Mouse (Mus musculus): ENCODE results near the gene Klf6. TPM values are rescaled to one million over a fixed set of nuclear protein-coding genes. Genes with fewer than 3 reads are reported as not detected.

Gene Klf6
- total and polyA plus RNA-seq, 3 experiments = 6.6 to 21.0 (median 15.8) TPM

DNA sequence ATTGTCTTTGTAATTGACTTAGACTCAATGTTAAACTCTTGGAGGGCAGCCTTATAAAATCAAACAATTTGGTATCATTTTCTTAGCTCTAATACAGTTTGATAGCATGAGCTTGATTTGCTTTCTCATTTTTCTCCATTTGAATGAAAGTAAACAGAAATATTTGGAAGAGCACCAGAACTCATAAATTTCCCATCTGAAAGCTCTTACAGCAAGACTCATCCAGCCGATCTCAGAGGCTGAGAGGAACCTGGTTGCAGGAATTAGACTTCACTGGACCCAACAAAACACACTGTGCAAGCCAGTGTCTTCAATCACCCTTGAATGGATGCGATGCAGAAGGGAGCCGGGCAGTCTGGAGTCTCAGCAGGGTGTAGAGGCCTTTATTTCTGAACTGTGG, 34.6 kb downstream of the Klf6 start:
- no peak for DNase-seq (ENCODE audit: extremely low read depth)
- no peak overlapping the region for H3K4me2 ChIP-seq (ENCODE audit: insufficient read depth, low read depth, poor library complexity, severe bottlenecking)
- dilution Hi-C loops (cut with MboI; ENCODE audit: extremely low pct_ligation_motif_present, extremely low pct_unique_long_range_greater_than_20kb, low sequenced_read_pairs) (no loop called here), in situ Hi-C loops (cut with MboI; ENCODE audit: low pct_ligation_motif_present, low pct_unique_long_range_greater_than_20kb, low sequenced_read_pairs) (no loop called here)
- TF ChIP-seq MAX (IDR thresholded peaks at IDR 0.05; ENCODE audit: low read length) = no peak
- no peak for TF ChIP-seq SIN3A (IDR thresholded peaks at IDR 0.05; ENCODE audit: low read length)
- no peak for TF ChIP-seq CHD1 (IDR thresholded peaks at IDR 0.05; ENCODE audit: low read depth, low read length)
- no peak for TF ChIP-seq USF1 (IDR thresholded peaks at IDR 0.05; ENCODE audit: low read depth, low read length)
- no peak for TF ChIP-seq MYC (IDR thresholded peaks at IDR 0.05; ENCODE audit: low read depth, low read length)
- no peak for TF ChIP-seq CTCF (conservative IDR thresholded peaks at IDR 0.05 in 1 of 2, IDR thresholded peaks at IDR 0.05 in 1 of 2; ENCODE audit: low read depth in 2 of 2, low read length in 2 of 2)
- TF ChIP-seq RAD21 (IDR thresholded peaks at IDR 0.05; ENCODE audit: low read depth, low read length) = no peak
- TF ChIP-seq E2F4 (IDR thresholded peaks at IDR 0.05; ENCODE audit: insufficient replicate concordance, low read depth, low read length) = no peak
- TF ChIP-seq MEF2A (IDR thresholded peaks at IDR 0.05; ENCODE audit: borderline replicate concordance, low read depth, low read length) = no peak
- TF ChIP-seq MAFK (IDR thresholded peaks at IDR 0.05; ENCODE audit: insufficient replicate concordance, low read length) = no peak
- TF ChIP-seq EP300 (IDR thresholded peaks at IDR 0.05; ENCODE audit: low read length) = no peak
- TF ChIP-seq PAX5 (IDR thresholded peaks at IDR 0.05; ENCODE audit: low read length) = no peak
- TF ChIP-seq IRF4 (IDR thresholded peaks at IDR 0.05; ENCODE audit: low read depth, low read length) = no peak
- TF ChIP-seq USF2 (conservative IDR thresholded peaks at IDR 0.05; ENCODE audit: low read depth, low read length) = no peak
- TF ChIP-seq ETS1 (conservative IDR thresholded peaks at IDR 0.05; ENCODE audit: low read depth, low read length) = no peak
- TF ChIP-seq MXI1 (IDR thresholded peaks at IDR 0.05; ENCODE audit: low read depth, low read length) = no peak
- no peak for TF ChIP-seq SMC3 (IDR thresholded peaks at IDR 0.05; ENCODE audit: low read depth, low read length)
- no peaks in the 10 kb centered on the region for H3K9me3 ChIP-seq (replicated peaks; ENCODE audit: low read length)
- no peak overlapping the region for H3K27ac ChIP-seq (ENCODE audit: insufficient read depth, low read depth)
- H3K4me1 ChIP-seq (ENCODE audit: control insufficient read depth in 1 of 2, insufficient read depth in 2 of 2) = no peaks in the 10 kb centered on the region
- H3K36me3 ChIP-seq (replicated peaks in 1 of 2; ENCODE audit: control insufficient read depth in 1 of 2, insufficient read depth in 1 of 2, low read length in 1 of 2) = no peaks in the 10 kb centered on the region
- H3K4me3 ChIP-seq (replicated peaks in 1 of 3; ENCODE audit: low read depth in 2 of 3, low read length in 2 of 3, poor library complexity in 1 of 3) = no peak overlapping the region
- no peak overlapping the region for H3K9ac ChIP-seq (ENCODE audit: insufficient read depth, low read depth)
- no peaks in the 10 kb centered on the region for H3K27me3 ChIP-seq (replicated peaks)
- no peaks in the 10 kb centered on the region for H3K79me2 ChIP-seq (replicated peaks; ENCODE audit: control insufficient read depth, extremely low read depth, insufficient read depth, poor library complexity, severe bottlenecking)

DNA sequence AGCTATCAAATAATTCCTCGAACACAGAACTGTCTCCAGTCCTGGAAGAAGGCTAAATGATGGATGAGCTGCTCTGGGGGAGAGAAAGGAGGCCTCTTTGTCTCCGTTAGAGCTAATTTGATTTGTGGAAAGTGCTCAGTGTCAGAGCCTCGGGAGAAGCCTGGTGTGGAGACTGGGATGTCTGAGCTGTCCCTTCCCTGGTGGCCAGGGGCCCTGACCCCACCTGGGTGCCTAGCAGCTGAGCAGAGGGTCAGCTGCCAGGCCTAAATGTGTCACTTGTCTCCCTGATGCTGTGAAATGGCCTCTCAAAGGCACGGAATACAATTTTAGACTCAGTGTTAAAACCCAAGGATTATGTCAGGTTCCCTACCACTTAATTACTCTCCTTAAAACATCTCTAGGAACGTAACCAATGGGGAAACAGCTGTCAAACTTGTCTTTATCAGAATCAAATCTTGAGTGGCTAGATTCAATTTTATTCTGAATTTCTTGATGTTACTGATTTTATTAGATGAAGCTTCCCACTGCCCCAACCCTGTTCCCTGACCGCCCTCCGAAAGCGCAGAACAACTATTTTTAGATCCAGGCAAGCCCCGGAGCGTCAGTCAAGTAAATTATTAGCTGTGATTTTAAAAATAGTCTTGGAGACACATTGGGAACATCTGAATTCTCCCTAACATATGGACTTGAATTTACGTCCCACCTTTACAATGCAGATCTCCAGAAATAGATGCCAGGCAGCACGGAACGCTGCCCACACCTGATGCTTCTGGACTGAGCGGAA, 36.1 kb downstream of the Klf6 start:
- no peak for DNase-seq (ENCODE audit: extremely low read depth)
- in situ Hi-C loops (cut with MboI; ENCODE audit: low pct_ligation_motif_present, low pct_unique_long_range_greater_than_20kb, low sequenced_read_pairs) (no loop called here), dilution Hi-C loops (cut with MboI; ENCODE audit: extremely low pct_ligation_motif_present, extremely low pct_unique_long_range_greater_than_20kb, low sequenced_read_pairs) (no loop called here)
- H3K27ac ChIP-seq (ENCODE audit: insufficient read depth, low read depth) = no peak overlapping the region
- no peak for TF ChIP-seq CHD2 (IDR thresholded peaks at IDR 0.05; ENCODE audit: low read length)
- no peak for TF ChIP-seq ETS1 (conservative IDR thresholded peaks at IDR 0.05; ENCODE audit: low read depth, low read length)
- no peak for TF ChIP-seq PAX5 (IDR thresholded peaks at IDR 0.05; ENCODE audit: low read length)
- TF ChIP-seq MAZ (IDR thresholded peaks at IDR 0.05; ENCODE audit: low read depth, low read length) = no peak
- no peak for TF ChIP-seq UBTF (IDR thresholded peaks at IDR 0.05; ENCODE audit: low read depth, low read length)
- no peak for TF ChIP-seq ZMIZ1 (IDR thresholded peaks at IDR 0.05; ENCODE audit: low read depth, low read length)
- no peaks in the 10 kb centered on the region for H3K4me1 ChIP-seq (ENCODE audit: control insufficient read depth in 1 of 2, insufficient read depth in 2 of 2)
- H3K79me2 ChIP-seq (replicated peaks; ENCODE audit: control insufficient read depth, extremely low read depth, insufficient read depth, poor library complexity, severe bottlenecking) = no peaks in the 10 kb centered on the region
- H3K4me3 ChIP-seq (replicated peaks in 1 of 3; ENCODE audit: low read depth in 2 of 3, low read length in 2 of 3, poor library complexity in 1 of 3) = no peak overlapping the region
- no peak overlapping the region for H3K9ac ChIP-seq (ENCODE audit: insufficient read depth, low read depth)
- H3K9me3 ChIP-seq (replicated peaks; ENCODE audit: low read length) = no peaks in the 10 kb centered on the region
- no peak overlapping the region for H3K4me2 ChIP-seq (ENCODE audit: insufficient read depth, low read depth, poor library complexity, severe bottlenecking)
- H3K36me3 ChIP-seq (replicated peaks in 1 of 2; ENCODE audit: control insufficient read depth in 1 of 2, insufficient read depth in 1 of 2, low read length in 1 of 2) = no peaks in the 10 kb centered on the region
- no peaks in the 10 kb centered on the region for H3K27me3 ChIP-seq (replicated peaks)
